Mouse (Mus musculus) fat pad, adult 2 months (tissue): Measurements from ENCODE around the gene S1pr4.

Experiments
- DNase-seq: peaks from one replicate; pipeline ENCODE4 v3.0.0-alpha.2; 2011; ENCODE audit warnings: low read depth, low spot score; ENCODE audit errors: extremely low read depth

S1pr4 gene

GRCm38 (mm10) chr10:81494260-81495041 is 5.5 kb downstream of the S1pr4 start:
- peak; percentile 42 for DNase-seq

GRCm38 (mm10) chr10:81493601-81494220 is 6.2 kb downstream of the S1pr4 start:
- no peak for DNase-seq

- DNase-seq, result no peak
Measured at GRCm38 (mm10) chr10:81492606-81493240, 7.2 kb downstream of the S1pr4 start.

GRCm38 (mm10) chr10:81491018-81491417 is 8.9 kb downstream of the S1pr4 start:
- DNase-seq, result no peak

DNA sequence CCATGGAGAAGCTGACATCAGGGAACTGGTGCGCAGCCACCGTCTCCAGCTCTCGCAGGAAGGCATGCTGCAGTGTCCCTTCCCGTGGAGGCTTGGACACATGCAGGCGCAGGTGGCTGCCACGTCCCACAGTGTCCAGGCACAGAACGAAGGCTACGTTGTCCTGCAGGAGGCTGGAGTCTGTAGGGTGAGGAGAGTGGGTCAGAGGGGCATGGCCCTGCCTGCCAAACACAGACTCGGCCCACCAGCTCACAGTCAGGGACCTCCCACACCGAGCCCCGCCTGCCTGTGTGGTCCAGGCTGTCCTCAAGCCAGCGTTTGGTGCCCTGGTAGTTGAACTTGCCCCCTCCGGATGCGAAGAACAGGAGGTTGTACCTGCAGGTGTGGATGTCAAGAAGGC is 10.0 kb downstream of the S1pr4 start:
- DNase-seq, result no peak

DNA sequence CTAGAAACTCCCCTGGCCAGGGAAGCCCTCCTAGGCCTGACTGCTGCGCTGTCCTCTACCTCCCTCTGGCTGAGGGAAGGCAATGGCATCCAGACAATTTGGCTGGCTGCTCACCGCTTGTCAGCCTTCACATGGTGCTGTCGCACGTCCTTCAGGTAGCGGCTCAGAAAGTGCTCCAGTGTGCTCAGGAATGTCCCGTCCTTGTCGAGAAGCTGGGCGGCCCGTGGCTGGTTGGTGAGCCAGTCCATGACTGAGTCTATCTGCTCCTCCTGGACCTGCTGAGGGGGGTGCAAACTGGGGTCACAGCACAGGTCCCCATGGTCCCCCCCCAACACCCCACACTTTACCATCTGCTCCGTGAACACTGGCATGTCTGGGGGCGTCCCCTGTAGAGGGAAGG is 11.9 kb downstream of the S1pr4 start:
- no peak for DNase-seq

DNA sequence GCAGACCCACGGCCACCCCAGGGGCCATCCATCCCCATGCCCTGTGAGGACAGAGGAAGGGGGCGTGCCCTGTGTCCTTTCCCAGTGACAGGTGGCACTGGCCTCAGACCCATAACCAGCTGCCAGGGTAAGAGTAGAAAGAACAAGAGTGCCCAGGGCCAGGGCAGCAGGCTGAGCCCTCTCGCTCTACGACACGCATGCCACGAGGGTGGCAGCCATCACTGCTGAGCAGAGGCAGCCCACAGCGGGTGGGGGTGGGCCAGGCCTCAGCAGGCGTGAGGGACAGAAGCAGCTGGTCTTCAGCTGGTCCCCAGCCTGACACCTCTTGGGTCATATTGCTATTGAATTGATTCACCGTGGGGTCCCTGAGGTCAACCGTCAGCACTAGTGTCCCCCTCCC is 13.4 kb downstream of the S1pr4 start:
- no peak for DNase-seq

GRCm38 (mm10) chr10:81485479-81486018 is 14.4 kb downstream of the S1pr4 start:
- DNase-seq, result no peak

DNA sequence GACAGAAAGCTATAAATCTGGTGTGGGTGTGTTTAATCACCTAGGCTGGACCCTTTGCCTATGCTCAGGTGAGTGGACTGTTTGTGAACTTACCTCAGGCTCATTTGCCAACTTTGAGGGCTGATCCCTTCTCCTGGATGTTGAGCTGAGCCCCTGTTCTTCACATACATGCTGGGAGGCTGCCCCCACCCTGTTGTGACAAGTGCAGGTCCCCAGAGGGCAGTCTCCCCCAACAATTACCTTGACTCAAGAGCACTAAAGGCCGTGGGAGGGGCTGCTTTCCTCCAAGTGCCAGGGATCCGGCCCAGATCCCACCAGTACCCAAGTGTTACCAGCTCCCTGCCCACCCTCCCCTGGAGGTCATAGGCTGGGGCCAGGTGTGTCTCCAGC is 14.9 kb downstream of the S1pr4 start:
- no peak for DNase-seq

- DNase-seq, result no peak
Measured at GRCm38 (mm10) chr10:81484441-81485059, 15.4 kb downstream of the S1pr4 start.

DNA sequence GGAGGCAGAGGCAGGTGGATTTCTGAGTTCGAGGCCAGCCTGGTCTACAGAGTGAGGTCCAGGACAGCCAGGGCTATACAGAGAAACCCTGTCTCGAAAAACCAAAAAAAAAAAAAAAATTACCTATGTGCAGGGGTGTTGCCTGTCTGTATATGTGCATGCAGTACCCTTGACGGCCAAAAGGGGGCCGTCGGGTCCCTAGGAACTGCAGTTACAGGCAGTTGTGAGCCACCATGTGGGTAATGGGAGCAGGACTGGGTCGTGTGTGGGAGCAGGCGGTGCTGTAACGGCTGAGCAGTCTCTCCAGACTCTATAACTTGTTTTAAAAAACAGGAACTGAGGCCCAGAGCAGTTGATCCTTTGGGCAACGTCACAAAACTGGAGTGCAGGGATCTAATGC is 15.9 kb downstream of the S1pr4 start:
- DNase-seq, result no peak

GRCm38 (mm10) chr10:81482533-81482889 is 17.4 kb downstream of the S1pr4 start, which contains the start of gene Celf5:
Gene Celf5, minus strand, starts transcription at chr10:81482709.
- DNase-seq, result no peak

DNA sequence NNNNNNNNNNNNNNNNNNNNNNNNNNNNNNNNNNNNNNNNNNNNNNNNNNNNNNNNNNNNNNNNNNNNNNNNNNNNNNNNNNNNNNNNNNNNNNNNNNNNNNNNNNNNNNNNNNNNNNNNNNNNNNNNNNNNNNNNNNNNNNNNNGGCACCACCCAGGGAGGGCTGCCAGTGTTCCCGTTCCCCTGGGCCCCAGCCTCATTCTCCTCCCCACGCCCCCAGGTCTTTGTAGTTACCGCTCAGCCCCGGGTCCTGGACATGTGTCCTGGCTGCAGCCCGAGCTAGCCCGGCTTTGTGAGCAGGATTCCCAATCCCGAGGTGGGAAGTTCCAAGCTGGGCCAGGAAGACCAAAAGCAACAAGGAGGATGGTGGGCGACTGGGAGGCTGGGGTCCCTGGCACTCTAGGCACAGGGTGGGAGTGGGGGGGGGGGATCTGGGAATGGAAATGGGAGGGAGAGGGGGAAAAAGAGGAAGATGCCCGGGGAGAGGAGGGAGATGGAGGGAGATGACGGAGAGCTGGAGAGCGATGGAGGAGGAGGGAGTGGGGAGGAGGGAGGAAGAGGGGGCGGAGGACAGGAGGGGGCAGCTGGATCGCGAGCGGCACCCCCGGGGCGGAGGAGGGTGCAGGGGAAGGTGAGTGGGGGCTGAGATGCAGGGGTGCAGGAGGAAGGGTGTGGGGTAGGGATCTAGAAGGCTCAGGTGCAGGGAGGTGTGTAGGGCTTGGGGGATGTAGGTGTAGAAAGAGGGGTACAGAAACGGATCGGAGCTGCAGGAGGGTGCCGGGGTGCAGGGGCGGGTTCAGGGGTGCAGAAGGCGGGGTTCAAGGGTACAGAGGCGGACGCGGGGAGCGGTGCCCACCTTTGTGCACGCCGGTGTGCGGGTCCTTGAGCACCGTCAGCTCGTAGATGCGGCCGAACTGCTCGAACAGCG is 18.1 kb downstream of the S1pr4 start:
- DNase-seq, result no peak

DNA sequence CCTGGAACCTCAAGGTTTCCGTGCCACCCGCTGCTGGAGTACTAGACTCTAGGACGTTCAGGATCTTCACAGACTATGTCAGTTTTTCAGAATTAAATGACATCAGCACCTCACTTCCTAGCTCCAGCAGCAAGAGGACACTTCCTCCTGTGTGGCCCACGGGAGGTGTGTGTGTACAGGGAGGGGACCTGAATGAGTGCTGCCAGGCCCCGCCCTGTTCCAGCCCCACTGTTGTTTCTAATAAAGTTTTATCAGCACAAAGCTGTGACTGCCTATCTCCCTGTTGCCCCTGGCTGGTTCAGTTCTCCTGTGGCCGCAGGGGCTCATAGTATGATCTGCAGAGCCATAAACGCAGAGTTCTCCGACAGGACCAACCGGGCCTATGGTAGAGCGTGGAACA is 25.5 kb downstream of the S1pr4 start:
- DNase-seq, result no peak

GRCm38 (mm10) chr10:81473003-81473451 is 26.9 kb downstream of the S1pr4 start:
- no peak for DNase-seq

- DNase-seq, result no peak
Measured at GRCm38 (mm10) chr10:81472403-81473002, 27.4 kb downstream of the S1pr4 start.

DNA sequence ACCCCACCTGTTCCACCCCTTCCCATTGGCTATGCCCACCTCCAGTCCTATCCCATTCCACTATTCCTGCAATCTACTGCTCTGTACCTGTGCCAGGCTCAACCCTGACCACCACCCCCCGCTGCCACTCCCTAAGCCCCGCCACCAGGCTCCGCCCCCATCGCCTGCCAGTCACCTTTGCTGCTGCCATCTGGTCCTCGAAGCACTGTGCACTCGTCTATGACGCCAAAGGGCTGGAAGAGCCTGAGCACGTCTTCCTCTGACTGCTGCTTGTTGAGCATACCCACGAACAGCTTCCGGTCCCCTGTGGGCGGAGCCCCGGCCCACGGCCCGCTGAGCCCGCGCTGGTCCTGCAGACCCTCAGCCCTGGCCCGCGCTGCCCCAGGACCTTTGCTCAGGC is 29.5 kb downstream of the S1pr4 start:
- DNase-seq, result no peak

DNA sequence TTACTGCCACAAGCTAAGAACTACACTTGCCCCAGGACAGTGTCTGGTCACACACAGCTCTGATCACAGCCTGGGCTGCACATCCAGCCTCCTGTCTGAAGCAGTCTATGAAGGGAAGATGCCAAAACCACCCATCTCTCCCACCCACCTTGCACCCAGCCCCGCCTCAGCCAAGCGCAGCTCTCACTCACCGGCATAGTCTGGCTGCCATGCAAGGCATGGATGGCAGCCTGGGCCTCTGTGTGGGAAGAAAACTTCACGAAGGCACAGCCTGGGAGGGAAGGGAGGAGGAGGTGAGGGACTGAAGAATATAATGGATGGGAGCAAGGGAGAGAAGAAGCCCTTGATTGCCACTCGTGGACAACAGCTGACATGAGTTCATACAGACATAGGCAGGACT is 30.7 kb downstream of the S1pr4 start:
- DNase-seq, result no peak

DNA sequence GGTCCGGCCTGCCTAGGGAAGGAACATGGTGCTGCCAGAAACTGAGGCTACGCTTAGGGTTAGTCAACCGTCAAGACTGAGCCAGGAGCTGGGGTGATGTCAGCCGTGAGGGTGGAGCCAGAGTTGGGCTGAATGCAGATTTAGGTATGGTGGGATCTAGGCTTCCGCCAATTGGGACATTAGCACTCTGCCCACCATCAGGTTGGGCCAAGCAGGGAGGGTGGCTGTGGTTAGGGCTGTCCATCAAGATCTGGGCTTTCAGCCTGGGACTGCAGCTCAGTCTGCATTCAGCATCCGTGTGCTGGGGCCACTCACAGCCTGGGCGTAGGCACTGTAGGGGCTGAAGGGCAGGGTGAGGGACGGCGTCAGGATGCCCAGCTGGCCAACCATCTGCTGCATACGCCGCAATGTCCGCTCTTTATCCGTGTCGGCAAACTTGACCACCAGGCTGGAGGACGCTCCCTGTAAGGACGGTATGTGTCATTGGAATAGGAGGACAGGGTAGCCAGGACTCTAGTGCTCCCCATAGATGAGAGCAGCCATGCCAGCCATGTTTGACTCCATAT is 32.2 kb downstream of the S1pr4 start:
- no peak for DNase-seq

GRCm38 (mm10) chr10:81466881-81467280 is 33.1 kb downstream of the S1pr4 start:
- DNase-seq, result no peak
